Mouse (Mus musculus) gastrocnemius, adult 18-20 months (tissue): ENCODE data around the gene Morc4. TPM values are rescaled to one million over a fixed set of nuclear protein-coding genes. Genes with fewer than 3 reads are reported as not detected.

Experiments
- total RNA-seq, 2 experiments: library from RNA; stranded (reverse); gene quantifications; 2 replicates each; pipeline ENCODE4 v1.2.3; 2021

The Morc4 gene
- total RNA-seq, 2 experiments from 2014 or later: 3.8 to 5.7 TPM

Other genes starting within 250 kb of the Morc4 start
- gene Tbc1d8b, start 186.7 kb downstream of the Morc4 start, total RNA-seq: 1 to 10 TPM; 4.1 to 6.3 TPM
- not detected for gene Gm15013, start 157.2 kb downstream of the Morc4 start, total RNA-seq
- not detected for gene Ripply1, start 89.3 kb downstream of the Morc4 start, total RNA-seq
- under 1 TPM in 1 of 2 experiments, not detected in 1; 0.07 TPM for gene Cldn2, start 70.8 kb downstream of the Morc4 start, total RNA-seq
- gene Rbm41, start 126.9 kb upstream of the Morc4 start, total RNA-seq: 1 to 10 TPM; 5.3 to 5.6 TPM
- not detected for gene Nup62cl, start 191.0 kb upstream of the Morc4 start, total RNA-seq
- not detected for gene Pih1h3b, start 191.2 kb upstream of the Morc4 start, total RNA-seq